Mouse (Mus musculus) erythroid progenitor cell, adult 5-6 weeks (primary cell): ENCODE results near the gene Gm5286. TPM values are rescaled to one million over a fixed set of nuclear protein-coding genes. Genes with fewer than 3 reads are reported as not detected.
"Not testable (repeated sequence)": the region's sequence is repeated elsewhere in the genome, so short reads cannot be mapped to it uniquely, and the experiment has no call there.

Experiments
- ATAC-seq: replicated peaks from 2 replicates; pipeline ENCODE4 v1.8.0; 2016; ENCODE audit warnings: moderate number of reproducible peaks, mild to moderate bottlenecking, moderate TSS enrichment, inconsistent platforms; ENCODE audit not compliant: poor library complexity, low FRiP score, severe bottlenecking
- total RNA-seq, 2 experiments: library from RNA; stranded (forward) in 1 of 2; stranded (reverse) in 1 of 2; fragments of 150-400 nt in 1 of 2; fragments of 186-747, 209-891 nt in 1 of 2; gene quantifications; 2 replicates each; pipeline versions ENCODE4 v1.2.3 to v1.2.4; 2015 to 2017; ENCODE audit warnings: low replicate concordance in 2 of 2

Gm5286 gene
- total RNA-seq (2015; ENCODE audit: low replicate concordance) (not detected in 2 replicates), total RNA-seq (2017; ENCODE audit: low replicate concordance) (not detected in 2 replicates)

DNA sequence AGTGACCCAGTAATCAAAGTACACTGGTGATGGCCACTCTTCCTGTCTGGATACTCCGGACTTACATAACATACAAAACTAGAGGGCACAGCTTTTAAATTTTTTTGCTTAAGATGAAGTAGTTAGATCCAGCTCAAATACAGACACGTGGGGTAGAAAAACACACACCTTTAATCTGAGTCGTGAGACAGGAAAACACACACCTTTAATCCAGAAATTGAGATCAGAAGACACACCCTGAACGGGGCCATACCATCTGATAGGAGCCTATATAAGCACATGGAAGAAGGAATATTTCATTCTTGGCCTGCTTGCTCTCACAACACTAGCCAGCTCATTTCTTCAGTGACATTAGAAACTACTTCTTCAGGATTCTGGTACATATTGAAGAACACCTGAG, at the start of gene Gm5286:
Gene Gm5286, plus strand, starts transcription at position 301 of the 400 bp plus-strand sequence.
- not testable (repeated sequence) for ATAC-seq

DNA sequence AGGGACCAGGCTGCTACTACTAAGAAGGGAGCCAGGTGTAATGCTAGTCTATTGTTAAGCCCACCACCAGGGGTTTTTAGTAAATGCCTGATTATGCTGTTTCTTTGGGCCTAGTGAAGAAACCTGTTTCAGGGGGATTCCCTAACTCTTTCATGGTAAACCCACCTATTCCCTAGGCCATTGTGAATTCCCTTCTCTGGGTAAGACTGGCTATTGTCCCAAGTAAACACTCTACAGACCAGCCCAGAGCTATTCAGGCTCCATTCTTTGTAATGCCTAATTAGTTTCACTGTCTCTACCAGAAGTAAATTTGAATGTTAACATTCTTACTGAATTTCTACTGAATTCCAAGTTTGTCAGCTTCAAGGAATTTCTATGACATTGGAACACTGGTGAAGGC, 29.2 kb upstream of the Gm5286 start:
- not testable (repeated sequence) for ATAC-seq

DNA sequence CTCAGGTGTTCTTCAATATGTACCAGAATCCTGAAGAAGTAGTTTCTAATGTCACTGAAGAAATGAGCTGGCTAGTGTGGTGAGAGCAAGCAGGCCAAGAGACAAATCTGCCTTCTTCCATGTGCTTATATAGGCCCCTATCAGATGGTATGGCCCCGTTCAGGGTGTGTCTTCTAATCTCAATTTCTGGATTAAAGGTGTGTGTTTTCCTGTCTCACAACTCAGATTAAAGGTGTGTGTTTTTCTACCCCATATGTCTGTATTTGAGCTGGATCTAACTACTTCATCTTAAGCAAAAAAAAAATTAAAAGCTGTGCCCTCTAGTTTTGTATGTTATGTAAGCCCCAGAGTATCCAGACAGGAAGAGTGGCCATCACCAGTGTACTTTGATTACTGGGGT, 18.4 kb upstream of the Gm5286 start, which contains the start of gene Gm10696:
Gene Gm10696, minus strand, starts transcription at position 101 of the 400 bp plus-strand sequence.
- ATAC-seq, result not testable (repeated sequence)

Other genes starting within 250 kb of the Gm5286 start
- gene Tdpoz5, start 235.4 kb upstream of the Gm5286 start, total RNA-seq (2015; ENCODE audit: low replicate concordance), result not detected in 2 replicates
- gene Tdpoz5, start 235.4 kb upstream of the Gm5286 start, total RNA-seq (2017; ENCODE audit: low replicate concordance), result not detected in 2 replicates
- gene Gm9125, start 141.8 kb upstream of the Gm5286 start, total RNA-seq (2015; ENCODE audit: low replicate concordance), result not detected in 2 replicates
- gene Gm9125, start 141.8 kb upstream of the Gm5286 start, total RNA-seq (2017; ENCODE audit: low replicate concordance), result not detected in 2 replicates
- not detected in 2 replicates for gene Gm10697, start 124.1 kb upstream of the Gm5286 start, total RNA-seq (2015; ENCODE audit: low replicate concordance)
- gene Gm10697, start 124.1 kb upstream of the Gm5286 start, total RNA-seq (2017; ENCODE audit: low replicate concordance), result not detected in 2 replicates
- not detected in 2 replicates for gene Gm10696, start 18.5 kb upstream of the Gm5286 start, total RNA-seq (2015; ENCODE audit: low replicate concordance)
- not detected in 2 replicates for gene Gm10696, start 18.5 kb upstream of the Gm5286 start, total RNA-seq (2017; ENCODE audit: low replicate concordance)
- gene Gm4778, start 67.3 kb downstream of the Gm5286 start, total RNA-seq (2015; ENCODE audit: low replicate concordance), result not detected in 2 replicates
- gene Gm4778, start 67.3 kb downstream of the Gm5286 start, total RNA-seq (2017; ENCODE audit: low replicate concordance), result not detected in 2 replicates
- not detected in 2 replicates for gene Them4, start 113.4 kb downstream of the Gm5286 start, total RNA-seq (2015; ENCODE audit: low replicate concordance)
- gene Them4, start 113.4 kb downstream of the Gm5286 start, total RNA-seq (2017; ENCODE audit: low replicate concordance), result 0.90 TPM in 1 of 2 replicates, not detected in the other
- not detected in 2 replicates for gene Them5, start 145.4 kb downstream of the Gm5286 start, total RNA-seq (2015; ENCODE audit: low replicate concordance)
- gene Them5, start 145.4 kb downstream of the Gm5286 start, total RNA-seq (2017; ENCODE audit: low replicate concordance), result not detected in 2 replicates
- not detected in 2 replicates for gene C2cd4d, start 165.7 kb downstream of the Gm5286 start, total RNA-seq (2015; ENCODE audit: low replicate concordance)
- gene C2cd4d, start 165.7 kb downstream of the Gm5286 start, total RNA-seq (2017; ENCODE audit: low replicate concordance), result not detected in 2 replicates
- 2.2 TPM in 1 of 2 replicates, not detected in the other for gene Rorc, start 176.1 kb downstream of the Gm5286 start, total RNA-seq (2015; ENCODE audit: low replicate concordance)
- gene Rorc, start 176.1 kb downstream of the Gm5286 start, total RNA-seq (2017; ENCODE audit: low replicate concordance), result not detected in 2 replicates
- not detected in 2 replicates for gene Lingo4, start 201.8 kb downstream of the Gm5286 start, total RNA-seq (2015; ENCODE audit: low replicate concordance)
- not detected in 2 replicates for gene Lingo4, start 201.8 kb downstream of the Gm5286 start, total RNA-seq (2017; ENCODE audit: low replicate concordance)
- gene Tdrkh, start 216.6 kb downstream of the Gm5286 start, total RNA-seq (2015; ENCODE audit: low replicate concordance), result 10.1 TPM in 1 of 2 replicates, not detected in the other
- 0.51 TPM in 1 of 2 replicates, not detected in the other for gene Tdrkh, start 216.6 kb downstream of the Gm5286 start, total RNA-seq (2017; ENCODE audit: low replicate concordance)
- 15.5 and 19.5 TPM in 2 replicates for gene Mrpl9, start 246.6 kb downstream of the Gm5286 start, total RNA-seq (2015; ENCODE audit: low replicate concordance)
- gene Mrpl9, start 246.6 kb downstream of the Gm5286 start, total RNA-seq (2017; ENCODE audit: low replicate concordance), result 17.7 and 27.5 TPM in 2 replicates
- gene Oaz3, start 247.2 kb downstream of the Gm5286 start, total RNA-seq (2015; ENCODE audit: low replicate concordance), result 0.84 TPM in 1 of 2 replicates, not detected in the other
- not detected in 2 replicates for gene Oaz3, start 247.2 kb downstream of the Gm5286 start, total RNA-seq (2017; ENCODE audit: low replicate concordance)